Mouse (Mus musculus): ENCODE results near the gene Zfp488.
A peak's percentile ranks its signal among the peaks of the same experiment; 100 is the strongest.

Zfp488 gene

GRCm38 (mm10) chr14:33946125-33946524 lies 32.4 kb downstream of the Zfp488 start:
- no peak for DNase-seq (ENCODE audit: low spot score)

GRCm38 (mm10) chr14:33942222-33942621 lies 36.3 kb downstream of the Zfp488 start:
- no peak for DNase-seq (ENCODE audit: low spot score)

GRCm38 (mm10) chr14:33940739-33941138 lies 37.8 kb downstream of the Zfp488 start, which contains the start of gene Gdf2:
Gene Gdf2, plus strand, starts transcription at chr14:33941039.
- DNase-seq (ENCODE audit: low spot score) = no peak

- DNase-seq (ENCODE audit: low spot score) = peak; percentile 90
These were observed 39.4 kb downstream of the Zfp488 start for GRCm38 (mm10) chr14:33939117-33939516.

- peak; percentile 79 for DNase-seq (ENCODE audit: low spot score)
These were observed 44.7 kb downstream of the Zfp488 start for GRCm38 (mm10) chr14:33933778-33934317.

GRCm38 (mm10) chr14:33932935-33933703 lies 45.4 kb downstream of the Zfp488 start:
- peak; percentile 79 for DNase-seq (ENCODE audit: low spot score)

GRCm38 (mm10) chr14:33931853-33932252 lies 46.7 kb downstream of the Zfp488 start:
- no peak for DNase-seq (ENCODE audit: low spot score)

GRCm38 (mm10) chr14:33923168-33924070 lies 55.1 kb downstream of the Zfp488 start, which contains the start of gene Gdf10:
Gene Gdf10, plus strand, starts transcription at chr14:33923587.
- peak; percentile 62 for DNase-seq (ENCODE audit: low spot score)

GRCm38 (mm10) chr14:33922771-33923167 lies 55.8 kb downstream of the Zfp488 start:
- DNase-seq (ENCODE audit: low spot score) = no peak

- DNase-seq (ENCODE audit: low spot score) = peak; percentile 36
These were observed 57.6 kb downstream of the Zfp488 start for GRCm38 (mm10) chr14:33920727-33921559.
